Mouse (Mus musculus) G1E (cell line): ENCODE measurements at regions not wholly inside any gene's neighbourhood (a gene's known extent, or its start where the extent isn't known, plus 50 kb on each side); places are given as distances from the start of the nearest gene placed in this dataset.

Experiments used
- ATAC-seq: 2 replicates; pipeline ENCODE4 v1.8.0; 2016; ENCODE audit warnings: mild to moderate bottlenecking; ENCODE audit not compliant: insufficient number of reproducible peaks, poor library complexity, low FRiP score, severe bottlenecking; ENCODE audit errors: extremely low read depth
- DNase-seq: peaks from one replicate; pipeline ENCODE4 v3.0.0; 2012; ENCODE audit warnings: low spot score
- H3K27me3 ChIP-seq: 2 replicates; pipeline ENCODE4 v1.6.1; 2012; ENCODE audit warnings: mild to moderate bottlenecking, low read length, inconsistent platforms; ENCODE audit not compliant: insufficient read depth
- H3K36me3 ChIP-seq: replicated peaks from 2 replicates; pipeline ENCODE3; 2012; ENCODE audit warnings: mild to moderate bottlenecking, inconsistent platforms
- H3K4me1 ChIP-seq: 2 replicates; pipeline ENCODE4 v1.6.1; 2012; ENCODE audit warnings: low read depth, low read length, inconsistent platforms, mixed read lengths; ENCODE audit not compliant: insufficient read depth
- H3K4me3 ChIP-seq: 2 replicates; pipeline ENCODE4 v1.5.1; 2012; ENCODE audit warnings: low read depth, mild to moderate bottlenecking, inconsistent platforms, low read length, moderate library complexity, mixed read lengths
- H3K9me3 ChIP-seq: replicated peaks from 2 replicates; pipeline ENCODE4 v1.6.1; 2012; ENCODE audit warnings: inconsistent platforms
- CTCF ChIP-seq: IDR thresholded peaks from 2 replicates; pipeline ENCODE4 v1.5.1; 2012; ENCODE audit warnings: low read depth, low read length, inconsistent platforms, mixed read lengths
- GATA1 ChIP-seq: IDR thresholded peaks from 2 replicates; pipeline ENCODE4 v1.6.1; 2012; ENCODE audit warnings: borderline replicate concordance, low read length, inconsistent platforms, mixed read lengths
- GATA2 ChIP-seq: IDR thresholded peaks from 2 replicates; pipeline ENCODE4 v1.6.1; 2012; ENCODE audit warnings: low read depth, low read length, inconsistent platforms, borderline replicate concordance
- POLR2AphosphoS5 ChIP-seq: IDR thresholded peaks from 2 replicates; pipeline ENCODE4 v1.6.1; 2012; ENCODE audit warnings: low read depth, low read length, inconsistent platforms; ENCODE audit not compliant: insufficient replicate concordance
- TAL1 ChIP-seq: conservative IDR thresholded peaks from 2 replicates; pipeline ENCODE4 v1.6.1; 2012; ENCODE audit warnings: low read depth, low read length, inconsistent platforms, mixed read lengths

GRCm38 (mm10) chr10:105625324-105625950, 51.2 kb upstream of the Tmtc2 start:
- Histone ChIP-seq H3K27me3 (no peaks in the 10 kb centered on the region), H3K9me3 (no peaks in the 10 kb centered on the region), H3K4me3 (no peak overlapping the region), H3K36me3 (no peaks in the 10 kb centered on the region), H3K4me1 (no peaks in the 10 kb centered on the region)
- ATAC-seq (no peak), DNase-seq (no peak)
- TF ChIP-seq GATA1 (no peak), CTCF (no peak), GATA2 (no peak), POLR2AphosphoS5 (no peak), TAL1 (no peak)
